In genomic region chr11:106789649-106790048, GRCm38 (mm10) we compare ENCODE assay signal across 8 mouse cellular contexts. TPM values are rescaled to one million over a fixed set of nuclear protein-coding genes. Genes with fewer than 3 reads are reported as not detected.
DNase-seq lines count a peak whose midpoint lies in the region; ATAC-seq lines count a peak whose summit lies in the region.

No protein-coding gene starts in this region.

- H3K27ac ChIP-seq in heart, embryonic 14.5 days (replicated peaks in 1 of 2; ENCODE audit: control insufficient read depth in 1 of 2, insufficient read depth in 1 of 2, low read depth in 2 of 2, low read length in 2 of 2) = peak overlapping the region; percentile 95 to 99
- peak overlapping the region; percentile 99 for H3K27ac ChIP-seq in forebrain, embryonic 14.5 days (ENCODE audit: low read depth, low read length)
- H3K27ac ChIP-seq in macrophage = peak overlapping the region; percentile 91

- H3K79me2 ChIP-seq in macrophage (ENCODE audit: inconsistent target) = peaks cover 69% of the 10 kb centered on the region

- peak overlapping the region; percentile 87 for H3K9ac ChIP-seq in heart, embryonic 14.5 days (ENCODE audit: low read length)
- H3K9ac ChIP-seq in forebrain, embryonic 14.5 days (ENCODE audit: low read length) = peak overlapping the region; percentile 100

- no peak for ATAC-seq in heart, embryonic 14.5 days (ENCODE audit: insufficient number of reproducible peaks, insufficient read depth, low FRiP score, low read depth)
- ATAC-seq in forebrain, embryonic 14.5 days = no peak
- ATAC-seq in inflammation-experienced regulatory T-cells, adult 6 months = no peak

- 0% methylated on average over 6 of the region's 6 CpGs for WGBS in heart, embryonic 14.5 days
- 0% methylated on average over 6 of the region's 6 CpGs for WGBS in forebrain, embryonic 14.5 days
- WGBS in macrophage (ENCODE audit: missing documents) = 3% methylated on average over 6 of the region's 6 CpGs

- H3K36me3 ChIP-seq in heart, embryonic 14.5 days (ENCODE audit: control insufficient read depth, insufficient read depth, low read length) = peaks cover 58% of the 10 kb centered on the region
- H3K36me3 ChIP-seq in forebrain, embryonic 14.5 days (ENCODE audit: control insufficient read depth, insufficient read depth, low read length) = peaks cover 41% of the 10 kb centered on the region
- peaks cover 31% of the 10 kb centered on the region; the same call in 1 of the 2 replicates for H3K36me3 ChIP-seq in macrophage (ENCODE audit: inconsistent target)

- H3K4me1 ChIP-seq in heart, embryonic 14.5 days (ENCODE audit: control insufficient read depth in 2 of 2, insufficient read depth in 2 of 2, low read length in 2 of 2) = peaks cover 0 to 26% of the 10 kb centered on the region in 2 experiments; a peak in 2 of 4 replicates
- H3K4me1 ChIP-seq in forebrain, embryonic 14.5 days (ENCODE audit: control insufficient read depth, insufficient read depth, low read length) = peaks cover 15% of the 10 kb centered on the region

- peak overlapping the region; percentile 79 to 91 for H3K4me3 ChIP-seq in heart, embryonic 14.5 days (ENCODE audit: control insufficient read depth in 1 of 2, insufficient read depth in 1 of 2, low read depth in 1 of 2, low read length in 2 of 2)
- H3K4me3 ChIP-seq in forebrain, embryonic 14.5 days (ENCODE audit: low read depth, low read length) = peak overlapping the region; percentile 98
- H3K4me3 ChIP-seq in macrophage (ENCODE audit: inconsistent target) = peak overlapping the region; percentile 88

- DNase-seq in heart, adult 11 months = no peak
- peak; percentile 43 for DNase-seq in Muller cell, postnatal 12 days (ENCODE audit: inconsistent ontology term)
- DNase-seq in forebrain, embryonic 14.5 days (ENCODE audit: low spot score) = peak; percentile 47
- DNase-seq in natural killer cell, adult 2 months (ENCODE audit: low spot score in 2 of 2) = no peak
- no peak for DNase-seq in thymus, adult 18-20 months

- peak overlapping the region; percentile 79 for H3K4me2 ChIP-seq in heart, embryonic 14.5 days (ENCODE audit: low read length)
- peak overlapping the region; percentile 72 for H3K4me2 ChIP-seq in forebrain, embryonic 14.5 days (ENCODE audit: low read length)

- H3K9me3 ChIP-seq in heart, embryonic 14.5 days (ENCODE audit: control insufficient read depth, low read length) = no peaks in the 10 kb centered on the region
- H3K9me3 ChIP-seq in forebrain, embryonic 14.5 days (replicated peaks; ENCODE audit: control insufficient read depth, low read length) = no peaks in the 10 kb centered on the region

- H3K27me3 ChIP-seq in heart, embryonic 14.5 days (ENCODE audit: control insufficient read depth, insufficient read depth, low read length) = no peaks in the 10 kb centered on the region
- H3K27me3 ChIP-seq in forebrain, embryonic 14.5 days (replicated peaks; ENCODE audit: control insufficient read depth, insufficient read depth, low read length) = no peaks in the 10 kb centered on the region

RNA-seq across cellular contexts. Expression of gene Cep95, which starts 0.6 kb away (rescaled TPM):
- polyA plus RNA-seq in heart, embryonic 14.5 days (2014; fragmentation: Nextera tagmentation; extraction: Ambion mirVana) = 12.9 and 14.4 TPM in 2 replicates
- polyA plus RNA-seq in forebrain, embryonic 14.5 days (2014; fragmentation: Nextera tagmentation; extraction: Ambion mirVana) = 12.2 and 14.2 TPM in 2 replicates
- 100 to 1,000 TPM in 5 of 26 experiments, 10 to 100 TPM in 21; 11.3 to 128 (median 74.8) TPM for total RNA-seq in macrophage (2018; cell fraction: chromatin; rRNA removed)
- total RNA-seq in macrophage (2018; cell fraction: cytosol; rRNA removed) = 10 to 100 TPM in 3 of 26 experiments, 1 to 10 TPM in 23; 1.9 to 11.0 (median 8.5) TPM
- 10 to 100 TPM; 10.9 to 88.9 (median 37.9) TPM for total RNA-seq in macrophage (2018; cell fraction: nucleus; rRNA removed)
- 6.7 to 17.1 TPM (median 14.3 TPM) in 3 replicates for polyA plus RNA-seq in macrophage (2018)
- 10 to 100 TPM; 23.6 to 40.6 (median 34.6) TPM for polyA plus RNA-seq in inflammation-experienced regulatory T-cells, adult 6 months (2017; shearing (Covaris generic))

RNA-seq across cellular contexts. Expression of gene Ddx5, which starts 0.7 kb away (rescaled TPM):
- polyA plus RNA-seq in heart, embryonic 14.5 days (2014; fragmentation: Nextera tagmentation; extraction: Ambion mirVana) = 232 and 251 TPM in 2 replicates
- 504 and 550 TPM in 2 replicates for polyA plus RNA-seq in forebrain, embryonic 14.5 days (2014; fragmentation: Nextera tagmentation; extraction: Ambion mirVana)
- 1,000 to 10,000 TPM; 1,977 to 3,563 (median 2,658) TPM for total RNA-seq in macrophage (2018; cell fraction: chromatin; rRNA removed)
- total RNA-seq in macrophage (2018; cell fraction: cytosol; rRNA removed) = 100 to 1,000 TPM; 341 to 915 (median 562) TPM
- 1,000 to 10,000 TPM; 1,291 to 2,429 (median 1,755) TPM for total RNA-seq in macrophage (2018; cell fraction: nucleus; rRNA removed)
- 399 to 726 TPM (median 627 TPM) in 3 replicates for polyA plus RNA-seq in macrophage (2018)
- polyA plus RNA-seq in inflammation-experienced regulatory T-cells, adult 6 months (2017; shearing (Covaris generic)) = 100 to 1,000 TPM; 400 to 575 (median 510) TPM

RNA-seq across cellular contexts. Expression of gene Polg2, which starts 10.3 kb away (rescaled TPM):
- 7.4 and 10.0 TPM in 2 replicates for polyA plus RNA-seq in heart, embryonic 14.5 days (2014; fragmentation: Nextera tagmentation; extraction: Ambion mirVana)
- polyA plus RNA-seq in forebrain, embryonic 14.5 days (2014; fragmentation: Nextera tagmentation; extraction: Ambion mirVana) = 9.1 and 10.1 TPM in 2 replicates
- 10 to 100 TPM in 16 of 26 experiments, 1 to 10 TPM in 10; 1.9 to 90.8 (median 16.4) TPM for total RNA-seq in macrophage (2018; cell fraction: chromatin; rRNA removed)
- 1 to 10 TPM in 20 of 26 experiments, under 1 TPM in 6; 0.62 to 3.6 (median 1.8) TPM for total RNA-seq in macrophage (2018; cell fraction: cytosol; rRNA removed)
- 10 to 100 TPM in 12 of 26 experiments, 1 to 10 TPM in 14; 1.7 to 24.1 (median 9.8) TPM for total RNA-seq in macrophage (2018; cell fraction: nucleus; rRNA removed)
- 1.2 to 4.5 TPM (median 1.9 TPM) in 3 replicates for polyA plus RNA-seq in macrophage (2018)
- 10 to 100 TPM; 12.5 to 20.8 (median 13.3) TPM for polyA plus RNA-seq in inflammation-experienced regulatory T-cells, adult 6 months (2017; shearing (Covaris generic))

RNA-seq across cellular contexts. Expression of gene Milr1, which starts 38.6 kb away (rescaled TPM):
- 1.6 and 2.0 TPM in 2 replicates for polyA plus RNA-seq in heart, embryonic 14.5 days (2014; fragmentation: Nextera tagmentation; extraction: Ambion mirVana)
- 0.61 and 0.78 TPM in 2 replicates for polyA plus RNA-seq in forebrain, embryonic 14.5 days (2014; fragmentation: Nextera tagmentation; extraction: Ambion mirVana)
- total RNA-seq in macrophage (2018; cell fraction: chromatin; rRNA removed) = 10 to 100 TPM; 11.4 to 83.2 (median 42.8) TPM
- 100 to 1,000 TPM in 13 of 26 experiments, 10 to 100 TPM in 13; 62.8 to 212 (median 131) TPM for total RNA-seq in macrophage (2018; cell fraction: cytosol; rRNA removed)
- 100 to 1,000 TPM in 2 of 26 experiments, 10 to 100 TPM in 24; 26.9 to 124 (median 69.1) TPM for total RNA-seq in macrophage (2018; cell fraction: nucleus; rRNA removed)
- 97.9 to 163 TPM (median 103 TPM) in 3 replicates for polyA plus RNA-seq in macrophage (2018)
- 10 to 100 TPM in 2 of 3 experiments, 1 to 10 TPM in 1; 9.0 to 12.2 (median 11.5) TPM for polyA plus RNA-seq in inflammation-experienced regulatory T-cells, adult 6 months (2017; shearing (Covaris generic))

RNA-seq across cellular contexts. Expression of gene Pecam1, which starts 39.2 kb away (rescaled TPM):
- polyA plus RNA-seq in heart, embryonic 14.5 days (2014; fragmentation: Nextera tagmentation; extraction: Ambion mirVana) = 69.9 and 79.5 TPM in 2 replicates
- 15.0 and 16.8 TPM in 2 replicates for polyA plus RNA-seq in forebrain, embryonic 14.5 days (2014; fragmentation: Nextera tagmentation; extraction: Ambion mirVana)
- total RNA-seq in macrophage (2018; cell fraction: chromatin; rRNA removed) = 1 to 10 TPM in 25 of 26 experiments, under 1 TPM in 1; 0.84 to 9.0 (median 2.4) TPM
- total RNA-seq in macrophage (2018; cell fraction: cytosol; rRNA removed) = 1 to 10 TPM in 13 of 26 experiments, under 1 TPM in 13; 0.47 to 4.9 (median 1.2) TPM
- total RNA-seq in macrophage (2018; cell fraction: nucleus; rRNA removed) = 1 to 10 TPM; 1.2 to 7.4 (median 3.1) TPM
- 0.71 to 1.5 TPM (median 0.98 TPM) in 3 replicates for polyA plus RNA-seq in macrophage (2018)
- polyA plus RNA-seq in inflammation-experienced regulatory T-cells, adult 6 months (2017; shearing (Covaris generic)) = 100 to 1,000 TPM in 2 of 3 experiments, 10 to 100 TPM in 1; 44.4 to 106 (median 100) TPM

Comparison
In these comparisons a context has a peak if more than half of its experiments do, and no peak if none do; other contexts are left out.
1. DNase-seq: peak in Muller cell, postnatal 12 days (single experiment) and forebrain, embryonic 14.5 days (single experiment); none in heart, adult 11 months (single experiment), natural killer cell, adult 2 months (0 of 2) and thymus, adult 18-20 months (0 of 2).
2. Peak in every context shown above with its lines, with median percentiles within 50 percentile points of each other: H3K27ac ChIP-seq and H3K4me3 ChIP-seq.